Mouse (Mus musculus) stomach, postnatal 0 days (tissue): ENCODE measurements at regions not wholly inside any gene's neighbourhood (a gene's known extent, or its start where the extent isn't known, plus 50 kb on each side); places are given as distances from the start of the nearest gene placed in this dataset.

Source experiments
- CTCF ChIP-seq: IDR thresholded peaks from 2 replicates; pipeline ENCODE4 v1.5.1; 2016; ENCODE audit warnings: antibody characterized with exemption, low read depth, mild to moderate bottlenecking, moderate library complexity
- EP300 ChIP-seq: optimal IDR thresholded peaks from 2 replicates; pipeline ENCODE3; 2016; ENCODE audit warnings: antibody characterized with exemption

- TF ChIP-seq CTCF (no peak), EP300 (no peak)
These were observed 253.4 kb downstream of the Galc start for GRCm38 (mm10) chr12:98005671-98006469.
